Mouse (Mus musculus) C2C12 (cell line): Measurements from ENCODE around the gene Ppm1h.

Source experiments
- CTCF ChIP-seq: IDR thresholded peaks from one replicate; pipeline ENCODE4 v1.5.1; 2011; ENCODE audit not compliant: control insufficient read depth, insufficient read depth, insufficient read length
- MAX ChIP-seq: IDR thresholded peaks from one replicate; pipeline ENCODE4 v1.6.1; 2011; ENCODE audit warnings: mild to moderate bottlenecking, control low read depth
- USF1 ChIP-seq: IDR thresholded peaks from one replicate; pipeline ENCODE4 v1.6.1; 2011; ENCODE audit warnings: low read depth, mild to moderate bottlenecking, control low read depth, moderate library complexity

DNA sequence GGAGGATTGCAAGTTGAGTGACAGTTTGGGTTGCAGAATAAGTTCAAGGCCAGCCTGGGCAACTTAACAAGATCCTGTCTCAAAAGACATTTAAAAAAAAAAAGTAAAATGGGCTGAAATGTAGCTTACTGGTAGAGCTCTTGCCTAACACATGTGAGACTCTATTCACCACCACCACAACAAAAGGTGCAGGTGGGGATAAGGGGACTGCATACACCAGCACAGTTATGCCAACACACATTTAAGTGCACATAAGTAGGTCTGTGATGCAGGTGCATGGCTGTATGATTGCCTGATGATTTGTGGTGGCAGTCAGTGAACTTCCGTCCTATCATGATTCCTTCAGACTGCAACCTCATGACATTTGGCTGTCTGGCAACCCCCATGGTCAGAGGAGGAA, 167.9 kb downstream of the Ppm1h start:
- TF ChIP-seq CTCF (no peak), USF1 (no peak), MAX (no peak)
